Mouse (Mus musculus): ENCODE results near the gene Pcsk5. TPM values are rescaled to one million over a fixed set of nuclear protein-coding genes. Genes with fewer than 3 reads are reported as not detected.
A peak's percentile ranks its signal among the peaks of the same experiment; 100 is the strongest.

Gene Pcsk5
- total RNA-seq, 2 experiments from 2014 or later: 182 to 188 TPM

DNA sequence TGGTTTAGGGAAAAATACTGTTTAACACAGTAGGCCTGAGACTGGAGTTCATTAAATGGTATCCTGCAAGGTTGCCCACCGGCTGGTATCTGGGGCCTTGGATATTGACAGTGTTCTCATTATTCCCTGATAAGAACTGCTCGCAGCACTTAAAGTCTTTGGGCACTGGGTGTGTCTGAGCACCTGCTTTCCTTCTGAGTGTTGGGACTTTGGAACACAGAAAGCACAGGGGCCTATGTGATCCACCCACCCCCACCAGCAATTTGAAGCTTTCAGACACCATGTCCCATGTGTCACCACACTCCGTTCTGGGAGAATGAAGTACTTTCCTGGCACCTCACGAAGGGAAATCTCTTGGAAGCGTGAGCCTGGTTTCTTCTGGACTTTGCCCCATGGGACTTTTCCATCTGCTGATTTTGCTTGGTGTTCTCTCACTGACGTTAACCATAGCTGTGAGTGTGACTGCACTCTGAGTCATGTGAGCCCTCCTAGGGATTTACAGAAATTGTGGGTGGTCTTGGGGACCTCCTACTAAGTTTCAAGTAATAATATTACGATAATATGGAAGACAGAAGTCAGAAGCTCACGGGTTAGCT lies 92.9 kb downstream of the Pcsk5 start:
- no peak for DNase-seq

DNA sequence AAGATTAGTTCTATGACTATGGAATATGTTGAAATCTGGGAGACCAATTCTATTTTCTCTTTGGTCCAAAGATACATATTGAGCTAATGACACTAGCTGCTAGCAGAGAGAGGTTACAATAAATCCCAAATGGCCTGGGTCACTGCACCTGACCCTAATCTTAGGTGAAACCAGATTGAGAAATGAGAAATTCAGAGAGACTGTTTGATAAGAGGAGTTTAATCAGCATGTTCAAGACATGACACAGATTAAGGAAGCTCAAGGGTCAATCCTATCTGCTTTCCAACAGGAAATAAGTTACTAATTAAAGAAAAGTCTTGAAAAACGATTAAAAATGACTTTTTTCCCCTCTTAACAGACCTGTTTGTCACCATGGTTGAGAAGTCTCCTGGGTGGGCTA lies 96.0 kb downstream of the Pcsk5 start:
- no peak for DNase-seq

DNA sequence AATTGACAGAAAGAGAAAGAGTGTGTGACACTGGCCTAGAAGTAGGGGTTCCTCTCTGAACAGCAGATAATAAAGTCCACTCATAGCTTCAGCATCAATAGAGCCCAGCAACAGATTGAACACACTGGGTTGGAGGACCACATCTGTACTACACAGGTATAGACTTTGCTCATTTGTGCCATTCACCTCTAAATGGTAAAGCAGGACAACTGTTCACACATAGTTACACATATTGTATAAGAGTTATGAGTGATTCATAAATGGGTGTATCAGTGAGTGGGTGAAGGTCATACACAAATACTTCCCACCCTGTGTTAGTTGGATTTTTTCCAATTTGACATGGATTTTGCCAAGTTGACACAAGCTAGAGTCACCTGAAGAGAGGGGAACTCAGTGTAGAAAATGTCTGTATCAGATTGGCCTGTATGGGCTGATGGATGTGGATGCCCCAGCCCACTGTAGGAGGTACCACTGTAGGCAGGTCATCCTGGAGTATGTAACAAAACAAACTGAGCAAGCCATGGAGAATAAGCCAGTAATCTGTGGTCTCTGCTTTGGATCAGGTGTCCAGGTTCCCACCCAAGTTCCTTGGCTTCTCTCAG lies 104.7 kb downstream of the Pcsk5 start:
- DNase-seq: no peak

DNA sequence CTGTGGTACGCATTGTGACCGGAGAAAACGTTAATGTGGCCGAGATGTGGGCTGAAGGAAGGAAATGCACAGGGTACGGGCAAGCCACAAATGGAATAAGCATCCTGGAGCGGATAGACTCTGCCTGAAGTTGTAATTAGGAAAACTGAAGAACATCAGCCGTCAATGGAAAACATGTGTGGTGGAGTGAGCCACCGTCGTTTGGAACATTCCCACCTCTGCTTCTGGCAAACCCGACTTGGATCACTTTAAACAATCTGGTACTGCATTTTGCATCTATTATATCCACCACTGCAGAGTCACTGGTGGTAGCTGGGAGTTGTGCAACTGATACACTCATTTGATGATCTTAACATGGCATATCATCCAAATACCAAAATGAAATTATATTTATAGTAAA lies 120.4 kb downstream of the Pcsk5 start:
- no peak for DNase-seq

DNA sequence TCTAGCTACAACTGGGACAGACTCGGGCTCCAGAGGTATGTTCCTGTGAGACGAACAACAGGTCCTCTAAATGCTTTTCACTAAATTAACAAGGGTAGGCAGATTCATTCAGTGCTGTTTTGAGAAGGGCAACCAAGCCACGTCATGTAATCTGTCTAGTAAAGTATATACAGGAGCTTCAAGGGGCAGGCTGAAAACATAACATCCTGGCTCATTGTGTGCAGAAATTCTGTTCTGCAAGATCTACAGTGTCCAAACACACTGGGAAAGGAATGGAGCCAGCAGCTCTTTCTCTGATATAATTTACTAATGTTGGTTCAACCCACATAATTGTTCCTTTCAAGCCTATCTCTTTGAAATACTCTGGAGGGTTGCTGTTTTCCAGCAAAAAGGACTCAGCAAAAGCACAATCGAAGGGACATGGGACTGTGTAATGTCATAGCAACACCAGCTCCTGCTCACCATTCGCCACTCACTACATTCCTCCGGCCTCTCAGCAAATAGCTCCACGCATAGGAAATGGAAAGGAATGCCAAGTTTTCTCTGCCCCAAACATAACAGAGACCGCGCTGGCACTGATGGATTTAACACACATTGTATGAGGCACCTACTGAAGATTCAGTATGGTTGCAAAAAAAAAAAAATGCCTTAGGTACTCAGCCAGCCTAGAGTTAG lies 122.0 kb downstream of the Pcsk5 start:
- no peak for DNase-seq

DNA sequence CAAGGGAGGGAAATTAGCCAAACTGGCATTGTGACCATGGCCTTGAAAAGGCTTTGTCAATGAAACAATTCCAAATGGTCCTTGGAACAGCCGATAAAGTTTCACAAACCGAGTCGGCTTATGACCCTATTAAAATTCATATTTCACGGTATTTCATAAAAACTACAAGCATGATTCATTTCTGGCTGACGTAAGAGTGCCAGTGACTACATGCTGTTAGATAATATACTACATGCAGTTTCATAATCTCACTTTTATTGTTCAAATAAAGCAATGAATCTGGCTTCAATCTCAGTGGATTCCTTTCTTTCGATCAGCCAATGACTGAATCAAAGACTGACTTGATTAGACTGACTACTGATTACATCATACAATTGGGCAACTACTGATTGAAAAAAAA lies 145.8 kb downstream of the Pcsk5 start:
- DNase-seq: peak; percentile 25 to 50

DNA sequence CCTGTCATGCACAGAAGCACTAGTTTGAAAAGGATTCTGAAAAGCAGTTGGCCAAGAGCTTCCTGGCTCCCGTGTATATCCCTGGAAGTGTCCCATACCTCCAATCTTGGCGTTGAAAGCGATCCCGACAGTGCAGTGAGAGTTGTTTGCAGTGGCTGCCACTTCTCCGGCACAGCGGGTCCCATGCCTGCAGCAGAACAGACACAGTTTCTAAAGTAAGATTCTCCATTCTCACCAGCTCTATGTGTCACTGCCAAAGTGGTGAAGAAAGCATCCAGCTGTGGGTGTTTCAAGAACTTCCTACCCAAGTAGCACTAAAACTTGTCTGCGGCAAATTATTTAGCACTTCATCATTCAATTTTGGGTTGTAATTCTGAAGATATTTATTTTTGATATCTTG lies 159.1 kb downstream of the Pcsk5 start:
- no peak for DNase-seq

DNA sequence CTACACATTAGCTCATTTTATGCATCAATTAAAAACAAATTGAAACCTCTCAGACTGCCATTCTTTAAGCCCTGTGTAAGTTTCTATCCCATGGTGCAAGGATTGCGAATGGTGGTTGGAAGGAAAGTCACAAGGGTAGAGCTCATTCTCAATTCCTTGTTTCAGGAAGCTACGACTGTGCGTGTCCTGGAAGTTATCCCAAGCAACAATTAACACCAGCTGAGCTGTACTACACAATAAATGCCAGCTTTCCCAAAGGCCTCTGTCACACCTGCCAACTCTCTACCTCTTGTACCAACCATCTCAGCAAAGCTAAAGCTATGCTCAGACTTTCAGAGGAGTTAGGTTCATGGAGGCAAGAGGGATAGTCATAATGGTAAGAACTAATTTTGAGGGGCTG lies 174.8 kb downstream of the Pcsk5 start:
- DNase-seq: no peak

DNA sequence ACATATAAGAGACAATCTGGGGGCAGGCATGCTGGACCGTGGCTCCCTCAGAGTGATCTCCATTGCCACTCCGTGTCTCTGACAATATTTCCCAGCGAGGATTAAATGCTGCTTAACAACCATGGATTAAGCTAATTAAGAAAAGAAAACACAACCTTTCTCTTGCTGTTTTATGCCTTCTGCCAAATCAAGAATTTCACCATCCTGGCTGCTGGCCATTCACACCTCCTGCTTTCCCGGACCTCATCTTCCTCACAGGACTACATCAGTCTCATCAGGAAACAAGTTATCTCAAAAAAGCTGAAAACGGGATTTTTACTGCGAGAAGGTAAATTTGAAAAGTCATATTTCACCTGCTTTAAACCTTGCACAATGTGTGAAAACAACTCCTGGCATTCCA lies 175.2 kb downstream of the Pcsk5 start:
- no peak for DNase-seq

DNA sequence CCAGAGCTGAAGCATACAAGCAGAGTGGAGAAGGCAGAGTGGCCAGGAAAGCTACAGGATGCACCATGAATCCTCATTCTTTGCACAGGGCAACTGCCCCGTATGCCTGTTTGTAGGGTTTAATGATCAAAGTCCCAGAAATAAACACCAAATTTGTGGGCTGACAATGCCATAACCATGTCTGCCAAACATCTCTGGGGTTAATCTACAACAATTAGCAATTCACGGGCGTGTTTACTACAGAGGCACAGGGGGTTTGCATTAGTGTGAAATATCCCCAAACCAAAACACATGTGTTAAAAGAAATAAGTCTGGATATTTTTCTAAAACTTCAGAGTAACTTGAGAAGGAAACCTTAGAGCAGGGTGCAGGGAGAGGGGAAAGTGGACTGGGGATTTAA lies 178.1 kb downstream of the Pcsk5 start:
- no peak for DNase-seq

DNA sequence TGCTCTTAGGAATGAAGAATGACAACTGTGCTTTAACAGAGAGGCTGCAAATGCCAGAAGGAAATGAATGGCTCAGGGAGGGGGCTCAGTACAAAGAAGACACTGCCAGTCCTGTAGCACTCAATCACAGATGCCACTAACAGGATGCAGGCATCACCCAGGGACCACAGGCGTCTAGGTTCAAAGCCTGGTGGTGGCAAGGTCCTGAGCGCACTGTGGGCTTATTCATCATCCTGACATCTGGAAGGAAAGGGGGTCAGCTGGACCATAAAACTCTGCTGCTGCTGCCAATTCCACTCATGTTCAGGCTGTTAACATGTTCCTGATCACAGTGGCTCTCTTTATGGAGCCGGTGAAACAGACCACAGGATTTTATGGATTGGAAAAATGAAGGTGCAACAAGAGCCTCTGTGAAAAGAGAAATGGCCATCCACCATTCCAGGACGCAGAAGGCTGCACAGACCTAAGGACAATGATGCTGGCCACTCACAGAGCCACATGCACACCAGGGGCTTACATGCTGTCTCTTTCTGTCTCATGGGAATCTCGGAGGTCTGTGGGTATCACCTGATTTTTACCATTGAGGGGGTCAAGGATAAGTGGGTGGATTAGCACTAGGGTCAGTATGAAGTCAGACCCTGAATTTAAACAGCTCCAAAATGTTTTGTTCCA lies 186.5 kb downstream of the Pcsk5 start:
- DNase-seq: peak; percentile 16 to 25

DNA sequence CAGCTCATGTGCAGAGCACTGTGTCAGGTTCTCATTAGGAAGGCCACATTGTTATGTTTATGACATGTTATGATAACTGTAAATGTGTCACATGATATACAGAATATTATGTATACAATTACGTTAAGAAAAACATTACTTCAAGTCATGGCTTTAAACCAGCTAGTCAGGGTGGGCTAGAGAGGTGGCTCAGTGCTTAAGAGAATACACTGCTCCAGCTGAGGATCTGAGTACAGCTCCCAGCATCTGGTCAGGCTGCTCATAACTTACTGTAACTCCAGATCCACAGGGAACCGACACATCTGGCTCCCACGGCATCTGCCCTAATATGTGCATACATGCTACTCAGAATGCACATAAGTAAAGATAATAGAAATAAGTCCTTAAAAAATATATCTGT lies 187.5 kb downstream of the Pcsk5 start:
- no peak for DNase-seq

DNA sequence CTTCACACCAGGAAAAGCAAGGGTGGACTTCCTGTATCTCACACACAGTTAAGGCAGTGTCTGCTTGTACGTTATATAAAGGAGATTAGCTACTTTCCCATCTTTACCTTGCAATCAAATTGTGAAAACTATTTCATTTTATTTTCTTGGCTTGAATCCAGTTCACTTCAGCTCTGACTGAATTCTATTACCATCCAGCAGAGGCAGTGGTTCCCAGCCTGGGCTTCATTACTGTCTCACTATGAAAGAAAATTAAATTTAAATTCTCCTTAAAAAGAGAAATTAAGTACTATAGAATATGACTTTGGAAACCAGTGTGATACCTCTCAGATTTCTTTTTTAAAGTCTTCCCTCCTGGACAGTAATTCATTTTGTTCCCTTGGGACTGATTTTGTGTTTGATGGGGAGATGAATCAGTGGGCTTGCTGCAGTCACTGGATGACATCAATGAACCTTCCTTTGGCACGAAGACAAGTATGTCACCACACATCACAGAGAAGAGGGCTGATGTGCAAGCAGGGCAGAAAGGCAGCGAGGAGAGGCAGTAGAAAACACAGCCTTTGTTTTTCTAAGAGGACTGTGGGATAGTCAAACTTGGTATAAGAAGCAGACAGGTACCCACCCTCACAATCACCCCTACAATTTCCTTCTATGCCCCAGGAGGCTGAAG lies 194.2 kb downstream of the Pcsk5 start:
- DNase-seq: peak; percentile 43 to 59

DNA sequence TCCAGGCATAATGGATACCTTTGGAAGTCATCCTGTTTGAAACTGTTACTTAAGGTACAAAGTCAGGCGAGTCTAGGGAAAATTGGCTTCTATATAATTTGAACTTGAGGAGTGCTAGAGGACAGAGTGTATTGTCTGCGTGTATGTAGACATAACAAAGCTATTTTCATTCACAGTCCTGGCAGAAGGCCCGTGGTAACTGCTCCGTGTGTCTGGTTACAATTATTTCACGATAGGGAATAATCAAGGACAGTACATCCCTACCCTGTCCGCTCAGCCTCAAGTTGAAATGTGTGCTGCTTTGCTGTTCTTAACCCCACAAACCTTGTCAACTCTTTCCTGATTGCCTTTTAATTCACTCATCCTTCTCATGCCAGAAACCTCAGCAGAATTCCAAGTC lies 201.4 kb downstream of the Pcsk5 start:
- no peak for DNase-seq

DNA sequence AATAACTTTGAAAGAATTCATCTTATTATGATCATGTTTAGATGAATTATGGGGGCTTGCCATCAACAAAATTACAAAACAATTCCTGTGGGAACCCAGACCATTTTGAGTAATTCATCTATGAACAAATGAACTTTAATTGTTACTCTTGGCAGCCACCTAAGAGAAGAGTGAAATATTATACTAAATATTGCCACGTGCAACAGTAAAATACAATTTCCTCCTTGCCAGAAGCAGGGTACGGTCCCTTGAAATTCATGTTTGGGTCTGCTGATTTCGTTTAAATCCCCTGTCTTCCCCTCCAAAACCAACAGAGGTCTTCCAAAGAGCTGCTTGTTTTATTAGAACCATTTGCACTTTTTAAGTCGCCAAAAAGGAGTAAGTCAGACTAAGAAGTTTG lies 221.8 kb downstream of the Pcsk5 start:
- no peak for DNase-seq

DNA sequence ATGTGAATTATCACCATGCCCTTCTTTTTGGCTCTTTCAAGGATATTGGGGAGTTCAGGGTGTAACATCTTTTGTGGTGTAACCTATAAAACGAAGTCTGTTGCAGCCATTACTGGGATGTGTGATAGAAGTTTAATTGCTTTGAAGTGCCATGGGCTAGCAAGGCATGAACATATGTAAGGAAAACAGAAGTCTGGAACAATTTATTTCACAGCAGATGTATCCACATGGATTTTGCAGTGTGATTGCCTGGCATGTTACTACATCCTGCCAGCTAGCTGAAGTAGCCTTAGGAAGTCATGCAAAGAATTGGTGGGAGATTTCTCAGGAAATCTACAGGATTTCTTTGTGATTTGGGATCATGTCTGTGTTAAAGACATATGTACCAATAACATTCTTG lies 230.9 kb downstream of the Pcsk5 start:
- DNase-seq: no peak

DNA sequence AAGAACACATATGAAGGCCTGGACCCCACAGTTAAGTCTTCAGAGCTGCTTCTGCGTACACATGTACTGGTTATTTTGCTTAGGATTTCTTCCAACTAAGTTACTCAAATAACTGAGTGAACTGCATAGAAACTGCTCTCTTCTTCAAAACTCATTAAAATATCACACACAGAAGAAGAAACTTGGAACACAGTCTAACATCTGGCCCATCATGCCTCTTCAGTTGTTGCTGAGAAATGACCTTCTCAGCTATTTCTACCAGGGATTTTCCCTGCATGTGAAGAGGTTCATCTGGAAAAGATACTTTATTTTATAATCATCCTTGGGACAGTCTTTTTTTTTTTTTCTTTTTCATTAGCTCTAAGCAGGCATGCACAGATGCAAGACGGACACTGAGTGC lies 231.3 kb downstream of the Pcsk5 start:
- no peak for DNase-seq

DNA sequence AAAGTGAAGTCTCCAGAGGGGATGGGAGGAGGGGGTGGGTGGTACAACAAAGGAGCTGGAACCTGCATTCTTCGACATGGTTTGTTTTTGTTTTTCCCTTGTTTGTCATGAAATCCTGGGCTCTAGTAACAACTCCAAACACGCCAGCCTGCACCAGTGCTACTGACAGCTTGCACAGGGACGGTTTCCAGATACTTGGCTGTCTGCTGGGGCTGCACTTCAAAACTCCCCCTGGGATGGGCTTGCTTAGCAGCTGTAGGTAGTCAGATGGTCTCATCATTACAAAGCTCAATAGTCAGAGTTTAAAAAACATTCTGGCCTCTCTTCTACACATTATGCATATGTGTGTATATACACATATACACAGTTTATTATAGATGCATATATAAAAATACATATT lies 234.1 kb downstream of the Pcsk5 start:
- no peak for DNase-seq

DNA sequence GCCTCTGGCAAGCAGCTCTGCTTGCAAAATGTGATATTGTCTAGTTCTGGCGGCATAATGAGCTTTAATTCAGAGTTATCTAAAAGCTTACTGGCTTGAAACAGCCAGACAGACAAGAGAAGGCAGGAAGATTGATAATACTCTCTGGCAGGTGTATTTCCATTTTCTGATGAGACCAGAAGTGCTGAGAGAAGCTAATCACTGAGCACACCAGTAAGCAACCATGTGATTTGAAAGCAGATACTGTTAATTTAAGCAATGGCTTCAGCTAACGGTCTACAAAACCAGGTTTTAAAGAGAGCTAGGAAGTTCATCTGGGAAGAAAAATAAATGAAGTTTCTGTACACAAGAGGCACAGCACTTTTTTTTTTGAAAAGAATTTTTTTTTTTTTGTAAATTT lies 237.1 kb downstream of the Pcsk5 start:
- DNase-seq: no peak

DNA sequence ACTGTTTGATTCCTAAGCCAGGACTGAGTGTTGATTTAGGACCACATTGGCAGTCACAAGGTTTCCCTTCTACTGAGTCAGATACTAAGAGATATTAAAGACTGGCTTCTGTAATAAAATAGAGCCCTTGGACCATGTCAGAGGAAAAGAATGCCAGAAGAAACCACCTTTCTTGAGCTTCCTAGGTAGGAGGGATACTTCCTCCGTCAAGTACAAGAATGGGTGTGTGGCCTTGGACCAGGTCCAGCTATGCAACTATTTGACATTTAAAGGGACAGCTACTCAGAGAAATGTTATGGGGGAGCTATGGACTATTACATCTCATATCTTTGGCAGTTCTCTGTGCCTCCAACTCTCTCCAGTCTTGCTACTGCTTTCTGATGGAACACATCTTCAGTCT lies 244.6 kb downstream of the Pcsk5 start:
- DNase-seq: peak; percentile 52 to 65

DNA sequence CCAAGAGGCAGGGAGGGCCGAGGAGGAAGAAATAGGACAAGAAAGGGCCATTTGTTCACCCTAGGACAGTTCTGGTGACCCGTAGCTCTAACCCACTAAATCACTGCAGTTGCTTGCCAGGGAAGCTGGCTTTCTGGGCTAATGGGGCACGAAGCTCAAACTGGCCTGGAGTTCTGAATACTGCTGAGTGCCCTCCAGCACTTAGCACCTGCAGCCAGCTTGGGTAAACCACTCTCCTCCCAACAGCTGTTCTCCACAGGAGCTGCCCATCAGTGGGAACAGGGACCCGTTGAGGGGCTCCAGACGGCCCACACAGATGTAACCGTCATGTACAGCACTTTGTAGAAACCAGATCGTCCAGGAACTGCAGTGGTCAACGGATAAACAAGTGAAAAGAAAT lies 246.1 kb downstream of the Pcsk5 start:
- DNase-seq: no peak

DNA sequence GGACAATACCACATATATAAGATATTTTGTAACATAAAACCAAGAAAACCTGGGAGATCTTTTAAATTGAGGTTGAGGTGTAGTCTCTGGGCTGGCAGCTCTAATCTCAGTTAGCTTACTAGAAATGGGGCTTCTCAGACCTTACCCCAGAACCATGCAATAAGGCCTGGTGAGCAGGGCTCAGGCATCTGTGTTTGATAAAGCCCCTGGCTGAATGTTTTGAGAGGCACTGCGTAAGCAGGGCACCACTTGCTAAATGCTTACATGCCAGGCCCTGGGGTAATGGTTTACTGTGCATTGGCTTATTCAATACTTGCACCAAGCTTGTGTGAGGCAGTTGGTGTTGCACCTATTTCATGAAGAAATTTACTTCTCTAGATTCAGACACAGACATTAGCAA lies 247.1 kb downstream of the Pcsk5 start:
- no peak for DNase-seq

DNA sequence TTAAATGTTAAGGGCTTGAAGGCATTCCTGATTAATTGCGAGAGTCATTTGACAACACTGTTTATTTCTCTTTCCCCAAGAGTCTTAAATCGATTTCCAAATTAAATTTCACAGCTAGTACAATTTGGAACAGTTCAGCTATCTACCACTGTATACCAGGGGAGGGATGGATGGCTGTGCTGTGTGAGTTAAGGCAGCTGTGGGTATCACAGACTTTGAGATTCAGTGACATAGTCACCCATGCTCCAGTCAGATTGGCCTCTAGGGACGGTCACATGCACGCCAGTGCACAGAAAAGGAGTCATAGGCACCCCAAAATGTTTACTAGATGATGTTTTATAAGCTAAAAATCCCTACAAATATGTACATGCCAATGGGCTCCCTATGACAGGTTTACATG lies 260.0 kb downstream of the Pcsk5 start:
- no peak for DNase-seq

All from adrenal gland, postnatal 36 days (tissue).